Mouse (Mus musculus) lung, embryonic 15.5 days (tissue): ENCODE measurements at regions not wholly inside any gene's neighbourhood (a gene's known extent, or its start where the extent isn't known, plus 50 kb on each side); places are given as distances from the start of the nearest gene placed in this dataset.

ENCODE experiments used
- ATAC-seq: fragments of 200-750 bp; cut with Nextera tagmentation; 2 replicates; pipeline ENCODE4 v1.8.0; 2017; ENCODE audit warnings: moderate number of reproducible peaks, borderline replicate concordance; ENCODE audit not compliant: low FRiP score, low TSS enrichment; ENCODE audit errors: extremely low read depth
- H3K27ac ChIP-seq: fragments of 300-500 bp; sonication (generic); 2 replicates; pipeline ENCODE4 v1.5.1; 2015; ENCODE audit warnings: moderate library complexity, mild to moderate bottlenecking, inconsistent platforms
- H3K27me3 ChIP-seq: fragments of 300-500 bp; sonication (generic); 2 replicates; pipeline ENCODE4 v1.6.1; 2015; ENCODE audit warnings: inconsistent platforms
- H3K36me3 ChIP-seq: fragments of 300-500 bp; sonication (generic); 2 replicates; pipeline ENCODE4 v1.6.1; 2015; ENCODE audit warnings: inconsistent platforms
- H3K4me1 ChIP-seq: fragments of 300-500 bp; sonication (generic); 2 replicates; pipeline ENCODE4 v1.6.1; 2015; ENCODE audit warnings: inconsistent platforms
- H3K4me2 ChIP-seq: fragments of 300-500 bp; sonication (generic); 2 replicates; pipeline ENCODE4 v1.6.1; 2015; ENCODE audit warnings: inconsistent platforms, mild to moderate bottlenecking, moderate library complexity
- H3K4me3 ChIP-seq: fragments of 300-500 bp; sonication (generic); 2 replicates; pipeline ENCODE4 v1.5.1; 2015; ENCODE audit warnings: mild to moderate bottlenecking, inconsistent platforms
- H3K9ac ChIP-seq: fragments of 300-500 bp; sonication (generic); 2 replicates; pipeline ENCODE4 v1.6.1; 2015; ENCODE audit warnings: inconsistent platforms
- H3K9me3 ChIP-seq: fragments of 300-500 bp; sonication (generic); 2 replicates; pipeline ENCODE4 v1.6.1; 2016; ENCODE audit warnings: inconsistent platforms
- WGBS: fragments of 180-500 bp; shearing (Covaris S2); methylation state at CpG from one replicate; pipeline ENCODE4 v1.1.7; 2015; 5-methylcytosine and 5-hydroxymethylcytosine counted together

DNA sequence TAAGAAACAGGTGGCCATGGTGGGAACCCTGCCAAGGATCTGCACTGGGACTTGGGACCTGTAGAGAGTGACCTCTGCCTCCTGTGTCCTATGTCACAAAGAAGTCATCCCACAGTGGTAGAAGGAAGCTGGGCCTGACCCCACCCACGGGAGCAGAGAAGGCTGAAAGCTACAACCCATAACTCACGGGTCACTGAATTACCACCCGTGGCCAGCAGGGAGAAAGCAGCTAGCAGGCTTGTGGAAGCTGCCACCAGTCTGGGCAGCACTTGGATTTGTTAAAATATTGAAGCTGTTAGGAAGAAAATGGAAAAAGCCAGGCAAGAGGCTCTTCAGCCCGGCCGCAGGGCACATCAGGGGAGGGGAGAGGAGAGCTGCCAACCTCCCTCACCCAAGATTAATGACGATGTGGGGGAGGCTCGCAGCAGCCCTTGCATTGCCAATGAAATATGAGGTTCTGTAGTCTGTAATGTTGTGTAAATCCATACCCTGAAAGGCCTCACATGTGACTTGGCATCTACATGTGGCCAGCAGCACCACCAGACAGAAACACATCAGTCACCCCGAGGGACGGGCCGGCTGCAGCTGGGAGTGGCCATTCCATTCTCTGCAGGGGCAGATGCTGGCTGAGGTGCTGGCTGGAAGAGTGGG is 94.5 kb downstream of the Olfm1 start:
- WGBS: 25% methylated on average over 10 of the region's 10 CpGs
- H3K27ac ChIP-seq: no peak overlapping the region
- ATAC-seq: no peak; the same call in 1 of the 2 replicates

DNA sequence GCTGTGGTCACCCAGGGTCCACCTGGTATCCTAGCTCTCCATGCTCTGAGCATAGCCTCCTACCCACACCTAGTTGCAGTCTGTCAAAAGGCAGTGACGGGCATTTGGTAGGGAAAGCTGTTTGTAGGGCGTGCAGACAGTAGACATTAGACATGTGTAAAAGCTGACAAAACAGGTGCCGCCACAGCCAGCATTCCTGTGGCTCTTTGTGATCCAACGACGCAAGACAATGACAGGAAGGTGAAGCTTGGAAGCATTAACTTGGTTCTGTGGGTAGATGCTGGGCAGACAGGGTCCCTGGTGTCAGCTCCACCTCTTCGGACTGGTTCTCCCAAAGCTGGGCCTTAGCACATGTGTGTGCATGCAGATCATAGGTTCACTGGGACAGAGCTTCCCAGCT is 96.5 kb downstream of the Olfm1 start:
- Histone ChIP-seq H3K4me2 (no peak overlapping the region), H3K9ac (no peak overlapping the region), H3K36me3 (no peaks in the 10 kb centered on the region), H3K27ac (no peak overlapping the region), H3K4me1 (no peaks in the 10 kb centered on the region), H3K27me3 (no peaks in the 10 kb centered on the region; the same call in 1 of the 2 replicates), H3K4me3 (no peak overlapping the region), H3K9me3 (no peaks in the 10 kb centered on the region)
- no peak for ATAC-seq
- 75% methylated on average over 6 of the region's 6 CpGs for WGBS

More for the DNA sequence above, 94.5 kb downstream of the Olfm1 start:
- Histone ChIP-seq H3K4me2 (no peak overlapping the region), H3K4me3 (no peak overlapping the region), H3K36me3 (no peaks in the 10 kb centered on the region), H3K4me1 (no peaks in the 10 kb centered on the region), H3K9ac (no peak overlapping the region), H3K27me3 (no peaks in the 10 kb centered on the region; the same call in 1 of the 2 replicates), H3K9me3 (no peaks in the 10 kb centered on the region)

DNA sequence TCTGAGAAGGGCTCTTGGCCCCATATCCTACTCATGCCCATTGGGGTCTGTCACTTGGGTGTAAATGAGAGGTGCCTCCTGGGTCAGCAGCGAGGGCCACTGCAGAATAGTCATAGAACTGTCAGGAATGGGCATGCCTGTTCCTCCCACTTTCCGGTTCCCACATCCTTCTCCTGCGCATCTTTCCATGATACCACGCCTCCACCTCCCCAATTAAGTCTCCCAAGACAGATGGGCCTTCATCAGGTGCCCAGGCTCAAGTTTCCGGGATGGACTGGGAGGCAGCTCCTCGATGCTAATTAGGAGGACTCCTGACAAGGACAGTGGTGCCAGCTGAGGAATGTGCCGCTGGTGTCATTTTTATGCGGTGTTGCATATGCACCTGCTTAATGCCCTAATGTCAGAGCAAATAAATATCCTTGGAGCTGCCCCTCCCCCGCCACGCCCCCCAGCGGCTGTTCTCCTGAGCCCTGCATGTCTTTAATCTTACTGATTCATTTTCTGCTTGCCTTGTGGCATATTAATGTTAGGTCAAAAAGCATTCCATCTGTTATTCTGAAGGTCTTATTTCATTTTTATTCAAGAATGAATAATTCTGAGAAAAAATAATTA is 97.2 kb downstream of the Olfm1 start:
- ATAC-seq: no peak
- Histone ChIP-seq H3K4me2 (no peak overlapping the region), H3K9me3 (no peaks in the 10 kb centered on the region), H3K27ac (no peak overlapping the region), H3K9ac (no peak overlapping the region), H3K36me3 (no peaks in the 10 kb centered on the region), H3K4me3 (no peak overlapping the region), H3K27me3 (no peaks in the 10 kb centered on the region; the same call in 1 of the 2 replicates), H3K4me1 (no peaks in the 10 kb centered on the region)
- 57% methylated on average over 11 of the region's 11 CpGs for WGBS

DNA sequence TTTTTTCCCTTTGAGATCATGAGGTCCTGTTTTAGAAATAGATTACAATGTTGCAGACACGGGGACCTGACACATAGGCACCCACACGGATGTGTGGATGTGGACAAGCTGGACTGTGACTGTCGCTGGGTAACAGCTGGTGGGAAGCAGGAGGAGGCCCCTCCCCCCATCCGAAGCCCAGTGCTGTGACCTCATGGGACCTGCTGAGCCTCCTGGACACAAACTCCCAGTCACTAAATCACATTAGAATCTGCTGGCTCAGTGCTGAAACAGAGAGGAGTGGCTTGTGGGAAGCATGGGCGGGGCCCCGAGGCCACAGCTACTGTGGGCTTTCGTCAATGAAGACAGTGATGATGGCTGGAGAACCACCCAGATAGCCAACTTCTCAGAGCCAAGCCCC is 101.7 kb downstream of the Olfm1 start:
- Histone ChIP-seq H3K27me3 (no peaks in the 10 kb centered on the region), H3K4me1 (no peaks in the 10 kb centered on the region), H3K9ac (no peak overlapping the region), H3K36me3 (no peaks in the 10 kb centered on the region), H3K4me3 (no peak overlapping the region), H3K9me3 (no peaks in the 10 kb centered on the region), H3K4me2 (no peak overlapping the region), H3K27ac (no peak overlapping the region)
- no peak for ATAC-seq
- 28% methylated on average over 7 of the region's 7 CpGs for WGBS

DNA sequence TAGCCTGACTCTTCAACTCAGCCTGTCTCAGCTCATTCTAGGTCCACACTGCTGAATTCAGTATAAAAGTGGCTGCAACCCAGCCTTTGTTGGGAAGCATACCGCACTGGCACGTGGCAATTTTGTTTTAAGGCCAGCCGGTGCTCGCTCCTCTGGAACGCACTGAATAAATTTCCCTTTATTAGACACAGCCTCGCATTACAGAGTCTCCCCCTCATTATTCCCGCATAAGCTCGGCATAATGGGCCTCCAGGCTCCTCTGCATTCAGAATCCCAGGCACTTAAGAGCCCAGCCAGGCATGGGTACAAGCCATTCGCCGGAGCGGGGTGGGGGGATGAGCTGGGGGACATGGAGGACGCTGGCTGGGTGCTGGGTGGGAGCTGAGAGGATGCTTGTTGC is 103.4 kb downstream of the Olfm1 start:
- Histone ChIP-seq H3K4me1 (no peaks in the 10 kb centered on the region), H3K9me3 (no peaks in the 10 kb centered on the region), H3K9ac (no peak overlapping the region), H3K4me3 (no peak overlapping the region), H3K27me3 (no peaks in the 10 kb centered on the region), H3K36me3 (no peaks in the 10 kb centered on the region), H3K4me2 (no peak overlapping the region), H3K27ac (no peak overlapping the region)
- WGBS: 80% methylated on average over 12 of the region's 12 CpGs
- ATAC-seq: no peak

DNA sequence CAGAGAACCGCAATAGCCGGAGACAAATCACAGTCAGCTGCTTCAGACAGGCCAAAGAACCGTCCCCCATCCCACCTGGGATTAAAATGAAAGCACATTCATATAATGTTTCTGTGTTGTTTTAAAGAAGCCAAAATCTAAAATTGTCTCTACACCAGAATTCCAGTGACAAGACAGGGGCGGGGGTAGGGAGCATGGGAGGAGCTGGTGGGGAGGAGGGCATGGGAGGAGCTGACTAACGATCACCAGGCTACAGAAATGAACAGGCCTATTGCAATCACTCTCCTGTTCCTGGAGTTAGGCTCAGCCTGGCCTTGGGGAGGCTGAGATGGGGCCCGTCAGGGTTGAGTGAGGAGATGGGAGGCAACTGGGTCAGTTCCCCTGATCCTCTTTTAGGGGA is 105.9 kb downstream of the Olfm1 start:
- H3K4me2 ChIP-seq: no peak overlapping the region
- ATAC-seq: no peak
- no peaks in the 10 kb centered on the region for H3K9me3 ChIP-seq
- no peaks in the 10 kb centered on the region for H3K27me3 ChIP-seq
- WGBS: 52% methylated on average over 6 of the region's 6 CpGs
- H3K4me3 ChIP-seq: no peak overlapping the region
- no peak overlapping the region for H3K27ac ChIP-seq
- H3K9ac ChIP-seq: no peak overlapping the region
- no peaks in the 10 kb centered on the region for H3K4me1 ChIP-seq
- no peaks in the 10 kb centered on the region for H3K36me3 ChIP-seq

DNA sequence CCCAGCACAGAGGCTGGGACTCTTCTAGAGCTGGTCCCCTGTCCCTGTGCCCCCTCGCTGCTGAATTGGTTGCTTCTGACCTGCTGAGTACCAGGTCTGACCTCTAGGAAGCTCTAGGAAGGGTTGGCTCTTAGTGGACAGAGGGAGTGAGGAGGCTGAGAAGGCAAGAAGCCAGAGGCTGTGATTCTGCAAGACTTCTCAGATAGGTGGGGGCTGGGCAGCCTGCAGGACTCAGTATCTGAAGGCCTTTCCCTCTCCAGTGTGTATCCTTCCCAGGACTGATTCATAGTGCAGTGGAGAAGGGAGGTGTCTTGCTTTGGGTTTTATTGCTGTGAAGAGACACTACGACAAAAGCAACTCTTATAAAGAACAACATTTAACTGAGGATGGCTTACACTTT is 106.6 kb downstream of the Olfm1 start:
- ATAC-seq: no peak

DNA sequence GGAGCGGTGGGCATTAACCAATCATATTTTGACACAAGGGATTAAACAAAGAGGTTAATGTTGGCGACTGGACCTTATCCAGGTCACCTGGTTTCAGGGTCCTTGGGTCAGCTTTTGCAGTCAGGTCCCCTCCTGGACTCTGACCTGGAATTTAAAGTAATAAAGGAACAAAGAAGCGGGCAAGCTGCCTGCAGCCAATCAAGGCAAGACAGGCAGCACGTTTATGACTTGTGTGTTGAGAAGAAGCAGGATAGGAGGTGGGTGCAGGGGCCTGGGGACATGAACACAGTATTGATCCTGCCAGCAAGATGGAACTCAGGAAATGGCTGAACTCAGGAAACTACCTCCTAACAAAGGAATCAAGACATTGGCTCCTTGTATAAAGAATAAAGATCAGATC is 108.5 kb downstream of the Olfm1 start:
- H3K27me3 ChIP-seq: no peaks in the 10 kb centered on the region
- no peak overlapping the region for H3K9ac ChIP-seq
- no peaks in the 10 kb centered on the region for H3K36me3 ChIP-seq
- ATAC-seq: no peak
- no peak overlapping the region for H3K27ac ChIP-seq
- H3K4me1 ChIP-seq: no peaks in the 10 kb centered on the region
- WGBS: 70% methylated on average over 4 of the region's 4 CpGs
- no peaks in the 10 kb centered on the region for H3K9me3 ChIP-seq
- H3K4me3 ChIP-seq: no peak overlapping the region
- no peak overlapping the region for H3K4me2 ChIP-seq

More for the DNA sequence above, 106.6 kb downstream of the Olfm1 start:
- Histone ChIP-seq H3K9ac (no peak overlapping the region), H3K9me3 (no peaks in the 10 kb centered on the region), H3K4me3 (no peak overlapping the region), H3K36me3 (no peaks in the 10 kb centered on the region), H3K27ac (no peak overlapping the region), H3K27me3 (no peaks in the 10 kb centered on the region), H3K4me2 (no peak overlapping the region), H3K4me1 (no peaks in the 10 kb centered on the region)
- 76% methylated on average over 2 of the region's 2 CpGs for WGBS

DNA sequence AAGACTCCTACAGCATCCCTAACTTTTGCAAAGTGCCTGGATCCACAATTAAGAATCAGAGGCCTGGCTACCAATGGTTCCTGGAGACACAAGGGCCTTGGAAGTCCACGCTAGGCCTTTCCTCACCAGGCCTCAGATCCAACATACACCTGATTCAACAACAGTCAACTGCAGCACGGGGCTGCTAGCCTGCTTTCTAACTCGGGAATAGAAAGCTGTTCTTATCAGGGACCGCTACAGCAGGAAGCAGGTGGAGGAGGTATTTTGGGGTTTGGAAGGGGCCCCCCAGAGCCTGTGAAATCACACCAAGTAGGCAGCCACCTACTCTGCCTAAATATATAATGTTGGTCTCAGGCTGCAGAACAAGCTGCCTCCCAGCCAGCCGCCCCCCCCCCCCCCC is 111.1 kb downstream of the Olfm1 start:
- H3K27me3 ChIP-seq: no peaks in the 10 kb centered on the region
- H3K4me1 ChIP-seq: no peaks in the 10 kb centered on the region
- no peaks in the 10 kb centered on the region for H3K9me3 ChIP-seq
- 71% methylated on average over 5 of the region's 5 CpGs for WGBS
- H3K27ac ChIP-seq: no peak overlapping the region
- H3K4me2 ChIP-seq: no peak overlapping the region
- H3K36me3 ChIP-seq: no peaks in the 10 kb centered on the region
- no peak overlapping the region for H3K4me3 ChIP-seq
- no peak for ATAC-seq
- H3K9ac ChIP-seq: no peak overlapping the region

DNA sequence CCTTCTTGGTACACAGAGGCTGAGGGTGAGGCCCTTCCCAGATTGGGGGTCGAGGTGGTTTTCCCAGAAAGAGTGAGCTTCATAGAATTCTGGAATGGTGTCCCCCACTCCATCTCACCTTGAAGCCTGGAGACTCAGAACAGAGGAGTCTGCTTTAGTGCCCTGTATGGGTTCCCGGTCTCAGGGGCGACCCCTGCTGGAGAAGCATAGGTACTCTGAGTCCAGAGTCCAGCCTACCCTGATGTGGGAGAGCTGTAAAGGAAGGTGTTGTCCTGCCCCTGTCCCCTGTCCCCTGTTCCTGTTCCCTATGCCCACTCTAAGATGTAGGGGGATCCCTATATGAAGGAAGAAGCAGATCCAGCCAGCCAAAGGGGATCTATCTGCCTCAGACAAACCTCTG is 111.9 kb downstream of the Olfm1 start:
- H3K9me3 ChIP-seq: no peaks in the 10 kb centered on the region
- ATAC-seq: no peak
- no peak overlapping the region for H3K4me2 ChIP-seq
- no peaks in the 10 kb centered on the region for H3K4me1 ChIP-seq
- no peak overlapping the region for H3K27ac ChIP-seq
- H3K9ac ChIP-seq: no peak overlapping the region
- H3K4me3 ChIP-seq: no peak overlapping the region
- no peaks in the 10 kb centered on the region for H3K36me3 ChIP-seq
- 4% methylated on average over 3 of the region's 3 CpGs for WGBS
- no peaks in the 10 kb centered on the region for H3K27me3 ChIP-seq

DNA sequence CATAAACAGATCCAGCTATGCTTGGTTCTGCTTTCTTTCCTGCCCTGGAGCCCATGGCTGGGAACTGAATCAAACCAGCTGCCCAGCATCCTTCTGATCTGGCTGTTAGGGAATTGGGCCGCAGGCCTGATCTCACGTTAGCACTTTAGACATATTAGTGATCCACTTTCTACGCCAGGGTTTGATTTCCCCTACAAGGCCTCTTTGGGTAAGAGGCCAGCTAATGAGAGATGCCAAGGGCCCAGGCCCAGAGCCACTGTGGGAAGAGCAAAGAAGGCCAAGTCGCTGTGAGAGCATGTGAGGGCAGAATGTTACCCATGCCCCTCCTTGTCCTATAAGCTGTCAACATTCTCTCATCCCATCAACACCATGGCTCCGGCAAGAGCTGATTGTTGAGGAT is 116.3 kb downstream of the Olfm1 start:
- Histone ChIP-seq H3K4me3 (no peak overlapping the region), H3K4me2 (no peak overlapping the region), H3K9ac (no peak overlapping the region), H3K36me3 (no peaks in the 10 kb centered on the region), H3K27ac (no peak overlapping the region), H3K4me1 (no peaks in the 10 kb centered on the region), H3K27me3 (no peaks in the 10 kb centered on the region), H3K9me3 (no peaks in the 10 kb centered on the region)
- 86% methylated on average over 5 of the region's 5 CpGs for WGBS
- ATAC-seq: no peak

DNA sequence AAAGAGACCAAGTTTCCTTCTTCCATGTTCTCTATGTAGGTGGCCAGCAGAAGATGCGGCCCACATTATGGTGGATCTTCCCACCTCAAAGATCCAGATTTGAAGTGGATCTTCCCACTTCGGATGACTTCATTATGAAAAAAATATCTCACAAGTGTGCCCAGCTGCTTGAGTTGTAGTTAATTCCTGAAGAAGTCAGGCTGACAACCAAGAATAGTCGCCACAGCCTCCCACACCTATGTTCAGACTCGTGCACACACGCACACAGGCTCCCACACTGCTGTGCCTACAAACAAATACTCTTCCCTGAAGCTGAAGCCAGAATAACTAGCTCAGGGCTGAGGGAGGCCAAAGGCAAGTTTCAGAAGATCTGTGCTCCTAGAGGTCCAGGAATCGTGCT is 119.4 kb downstream of the Olfm1 start:
- no peak overlapping the region for H3K4me3 ChIP-seq
- no peak overlapping the region for H3K27ac ChIP-seq
- no peak for ATAC-seq
- H3K4me2 ChIP-seq: no peak overlapping the region
- H3K36me3 ChIP-seq: no peaks in the 10 kb centered on the region
- H3K9me3 ChIP-seq: no peaks in the 10 kb centered on the region
- no peak overlapping the region for H3K9ac ChIP-seq
- H3K4me1 ChIP-seq: no peaks in the 10 kb centered on the region
- WGBS: 82% methylated on average over 6 of the region's 6 CpGs
- no peaks in the 10 kb centered on the region for H3K27me3 ChIP-seq
